Mouse (Mus musculus) erythroblast, embryonic 14.5 days (primary cell): ENCODE measurements around the gene Hacd2. TPM values are rescaled to one million over a fixed set of nuclear protein-coding genes. Genes with fewer than 3 reads are reported as not detected.

Experiments
- H3K27me3 ChIP-seq: 2 replicates; pipeline ENCODE4 v1.6.1; 2012; ENCODE audit warnings: inconsistent platforms; ENCODE audit not compliant: control insufficient read depth
- H3K36me3 ChIP-seq: 2 replicates; pipeline ENCODE4 v1.6.1; 2012; ENCODE audit warnings: mild to moderate bottlenecking, inconsistent platforms; ENCODE audit not compliant: control insufficient read depth
- H3K4me1 ChIP-seq: 2 replicates; pipeline ENCODE4 v1.6.1; 2012; ENCODE audit warnings: inconsistent platforms; ENCODE audit not compliant: control insufficient read depth
- H3K4me3 ChIP-seq: replicated peaks from 2 replicates; pipeline ENCODE3; 2012; ENCODE audit warnings: moderate library complexity, mild to moderate bottlenecking, inconsistent platforms
- H3K9me3 ChIP-seq: 2 replicates; pipeline ENCODE4 v1.6.1; 2012; ENCODE audit warnings: low read length, inconsistent platforms, mixed read lengths; ENCODE audit not compliant: control insufficient read depth
- GATA1 ChIP-seq: IDR thresholded peaks from 2 replicates; pipeline ENCODE4 v1.6.1; 2012; ENCODE audit warnings: low read length, inconsistent platforms, mixed read lengths
- TAL1 ChIP-seq: IDR thresholded peaks from 3 replicates; pipeline ENCODE4 v1.6.1; 2012; ENCODE audit warnings: low read length, inconsistent platforms, mixed read lengths
- polyA plus RNA-seq: library from polyadenylated mRNA; stranded (reverse); fragments of >175 nt; gene quantifications from 2 replicates; pipeline ENCODE4 v1.2.3, GENCODE M21; 2012

Gene Hacd2
- polyA plus RNA-seq = 2.6 and 3.0 TPM in 2 replicates

GRCm38 (mm10) chr16:35022242-35023137, at the start of gene Hacd2:
Gene Hacd2, plus strand, starts transcription at chr16:35022428.
- H3K27me3 ChIP-seq = peaks cover 25% of the 10 kb centered on the region
- H3K9me3 ChIP-seq = peaks cover 2% of the 10 kb centered on the region; the same call in 1 of the 2 replicates
- H3K4me1 ChIP-seq = peaks cover 13% of the 10 kb centered on the region
- TF ChIP-seq TAL1 (no peak), GATA1 (no peak)
- peak within 1 kb of the TSS; percentile 87 for H3K4me3 ChIP-seq
- peaks cover 19% of the 10 kb centered on the region for H3K36me3 ChIP-seq

GRCm38 (mm10) chr16:34972471-34972870, 49.8 kb upstream of the Hacd2 start:
- no peaks in the 10 kb centered on the region for H3K27me3 ChIP-seq
- no peaks in the 10 kb centered on the region for H3K9me3 ChIP-seq
- H3K4me1 ChIP-seq = no peaks in the 10 kb centered on the region
- H3K4me3 ChIP-seq = no peak overlapping the region
- TF ChIP-seq GATA1 (no peak), TAL1 (no peak)
- no peaks in the 10 kb centered on the region; the same call in 1 of the 2 replicates for H3K36me3 ChIP-seq

GRCm38 (mm10) chr16:34975544-34975943, 46.7 kb upstream of the Hacd2 start:
- no peaks in the 10 kb centered on the region; the same call in 1 of the 2 replicates for H3K36me3 ChIP-seq
- no peaks in the 10 kb centered on the region for H3K9me3 ChIP-seq
- no peak for TF ChIP-seq GATA1
- no peak for TF ChIP-seq TAL1
- no peaks in the 10 kb centered on the region for H3K27me3 ChIP-seq
- no peaks in the 10 kb centered on the region for H3K4me1 ChIP-seq
- no peak overlapping the region for H3K4me3 ChIP-seq

GRCm38 (mm10) chr16:34976630-34977029, 45.6 kb upstream of the Hacd2 start:
- no peak overlapping the region for H3K4me3 ChIP-seq
- no peak for TF ChIP-seq TAL1
- no peak for TF ChIP-seq GATA1
- H3K9me3 ChIP-seq = no peaks in the 10 kb centered on the region
- H3K27me3 ChIP-seq = no peaks in the 10 kb centered on the region
- H3K36me3 ChIP-seq = no peaks in the 10 kb centered on the region; the same call in 1 of the 2 replicates
- no peaks in the 10 kb centered on the region for H3K4me1 ChIP-seq

- no peak overlapping the region for H3K4me3 ChIP-seq
- no peaks in the 10 kb centered on the region for H3K4me1 ChIP-seq
- no peaks in the 10 kb centered on the region; the same call in 1 of the 2 replicates for H3K36me3 ChIP-seq
- no peaks in the 10 kb centered on the region for H3K9me3 ChIP-seq
- TF ChIP-seq GATA1 = no peak
- no peak for TF ChIP-seq TAL1
- no peaks in the 10 kb centered on the region for H3K27me3 ChIP-seq
Observed at GRCm38 (mm10) chr16:34978018-34978417, 44.2 kb upstream of the Hacd2 start.

GRCm38 (mm10) chr16:34981009-34981408, 41.2 kb upstream of the Hacd2 start:
- TF ChIP-seq TAL1 (no peak), GATA1 (no peak)
- Histone ChIP-seq H3K9me3 (no peaks in the 10 kb centered on the region), H3K36me3 (no peaks in the 10 kb centered on the region; the same call in 1 of the 2 replicates), H3K27me3 (no peaks in the 10 kb centered on the region), H3K4me1 (no peaks in the 10 kb centered on the region), H3K4me3 (no peak overlapping the region)

GRCm38 (mm10) chr16:34984203-34985030, 37.8 kb upstream of the Hacd2 start:
- TF ChIP-seq TAL1 = no peak
- no peak for TF ChIP-seq GATA1
- H3K36me3 ChIP-seq = no peaks in the 10 kb centered on the region
- no peaks in the 10 kb centered on the region for H3K9me3 ChIP-seq
- H3K27me3 ChIP-seq = no peaks in the 10 kb centered on the region
- no peak overlapping the region for H3K4me3 ChIP-seq
- H3K4me1 ChIP-seq = peaks cover 7% of the 10 kb centered on the region

- Histone ChIP-seq H3K4me1 (peaks cover 7% of the 10 kb centered on the region), H3K27me3 (no peaks in the 10 kb centered on the region), H3K9me3 (no peaks in the 10 kb centered on the region), H3K4me3 (no peak overlapping the region), H3K36me3 (no peaks in the 10 kb centered on the region)
- no peak for TF ChIP-seq GATA1
- no peak for TF ChIP-seq TAL1
Observed at GRCm38 (mm10) chr16:34985031-34985346, 37.2 kb upstream of the Hacd2 start.
